Mouse (Mus musculus) spleen, adult 2 months (tissue): ENCODE measurements around the gene Rin2.

Source experiments
- CTCF ChIP-seq: fragments of 200-500 bp; IDR thresholded peaks from 2 replicates; pipeline ENCODE4 v1.5.1; 2011; ENCODE audit warnings: mild to moderate bottlenecking, inconsistent platforms; ENCODE audit not compliant: insufficient read depth, insufficient read length, insufficient replicate concordance; ENCODE audit errors: extremely low read depth
- POLR2A ChIP-seq: fragments of 200-500 bp; IDR thresholded peaks from 2 replicates; pipeline ENCODE4 v1.6.1; 2011; ENCODE audit warnings: low read depth, low read length, inconsistent platforms

DNA sequence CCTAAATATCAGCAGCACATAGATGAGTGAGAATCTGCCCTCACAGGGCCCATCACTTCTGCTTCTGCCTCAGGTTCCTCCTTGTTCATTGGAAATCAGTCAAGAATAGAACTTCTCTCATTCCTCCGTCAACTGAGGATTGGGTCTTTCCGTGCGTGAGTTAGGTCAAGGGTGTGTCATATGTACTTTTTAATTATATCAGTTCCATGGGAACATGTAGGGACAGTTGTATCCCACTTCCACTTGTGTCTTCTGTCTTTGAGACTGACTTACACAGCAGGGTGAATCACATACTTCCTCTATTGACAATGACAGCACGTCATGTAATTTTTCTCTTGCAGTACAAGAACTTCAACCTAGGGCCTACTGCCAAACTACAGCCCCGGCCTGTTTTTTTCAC lies 65.7 kb downstream of the Rin2 start:
- TF ChIP-seq POLR2A (no peak), CTCF (no peak)
